Mouse (Mus musculus) ES-Bruce4 (cell line): ENCODE measurements around the gene Cdh4. TPM values are rescaled to one million over a fixed set of nuclear protein-coding genes. Genes with fewer than 3 reads are reported as not detected.

Source experiments
- H3K27ac ChIP-seq: 2 replicates; pipeline ENCODE4 v1.5.1; 2012; ENCODE audit warnings: low read length, inconsistent platforms; ENCODE audit not compliant: insufficient read depth
- H3K27me3 ChIP-seq: 2 replicates; pipeline ENCODE4 v1.6.1; 2012; ENCODE audit warnings: mild to moderate bottlenecking, low read length, inconsistent platforms; ENCODE audit not compliant: control insufficient read depth, poor library complexity, insufficient read depth, severe bottlenecking
- H3K36me3 ChIP-seq: 2 replicates; pipeline ENCODE4 v1.6.1; 2012; ENCODE audit warnings: inconsistent platforms, mild to moderate bottlenecking, low read length, moderate library complexity; ENCODE audit not compliant: control insufficient read depth, poor library complexity, insufficient read depth, severe bottlenecking
- H3K4me1 ChIP-seq: one replicate; pipeline ENCODE4 v1.8.1; 2011; ENCODE audit warnings: low read length; ENCODE audit not compliant: control insufficient read depth, insufficient read depth
- H3K4me3 ChIP-seq: 2 replicates; pipeline ENCODE4 v1.5.1; 2011; ENCODE audit warnings: low read depth, mild to moderate bottlenecking, low read length
- H3K9ac ChIP-seq: 2 replicates; pipeline ENCODE4 v1.6.1; 2012; ENCODE audit warnings: low read depth, mild to moderate bottlenecking, inconsistent platforms; ENCODE audit not compliant: poor library complexity, severe bottlenecking
- H3K9me3 ChIP-seq: replicated peaks from 2 replicates; pipeline ENCODE4 v1.6.1; 2012; ENCODE audit warnings: mild to moderate bottlenecking, low read length, inconsistent platforms; ENCODE audit not compliant: control insufficient read depth, poor library complexity, insufficient read depth, severe bottlenecking
- CTCF ChIP-seq: IDR thresholded peaks from one replicate; pipeline ENCODE4 v1.8.1; 2011; ENCODE audit warnings: low read depth, low read length
- EP300 ChIP-seq: IDR thresholded peaks from 2 replicates; pipeline ENCODE4 v1.6.1; 2011; ENCODE audit warnings: low read depth, low read length; ENCODE audit not compliant: insufficient read depth
- POLR2A ChIP-seq: IDR thresholded peaks from one replicate; pipeline ENCODE4 v1.8.1; 2011; ENCODE audit warnings: low read length; ENCODE audit not compliant: insufficient read depth
- polyA plus RNA-seq: library from polyadenylated mRNA; stranded (reverse); fragments of >200 nt; gene quantifications from 2 replicates; pipeline ENCODE4 v1.2.4, GENCODE M21; 2011; ENCODE audit warnings: low read depth; ENCODE audit not compliant: missing spikeins, insufficient read depth, insufficient read length

The Cdh4 gene
- polyA plus RNA-seq, 1 experiment: 1.4 TPM

- Histone ChIP-seq H3K4me3 (no peak overlapping the region), H3K36me3 (no peaks in the 10 kb centered on the region), H3K27me3 (no peaks in the 10 kb centered on the region), H3K9ac (no peak overlapping the region), H3K4me1 (no peaks in the 10 kb centered on the region), H3K9me3 (no peaks in the 10 kb centered on the region), H3K27ac (no peak overlapping the region)
- no peak for TF ChIP-seq CTCF
- TF ChIP-seq EP300: no peak
- no peak for TF ChIP-seq POLR2A
Observed at GRCm38 (mm10) chr2:179884561-179884960, 442.3 kb downstream of the Cdh4 start.

- H3K4me1 ChIP-seq: no peaks in the 10 kb centered on the region
- H3K27ac ChIP-seq: no peak overlapping the region
- no peak overlapping the region for H3K9ac ChIP-seq
- H3K27me3 ChIP-seq: no peaks in the 10 kb centered on the region
- no peaks in the 10 kb centered on the region for H3K36me3 ChIP-seq
- TF ChIP-seq EP300: no peak
- TF ChIP-seq CTCF: no peak
- TF ChIP-seq POLR2A: no peak
- no peaks in the 10 kb centered on the region for H3K9me3 ChIP-seq
- no peak overlapping the region for H3K4me3 ChIP-seq
Observed at GRCm38 (mm10) chr2:179891048-179891447, 448.8 kb downstream of the Cdh4 start.

GRCm38 (mm10) chr2:179896949-179897348, 454.7 kb downstream of the Cdh4 start:
- no peak overlapping the region for H3K27ac ChIP-seq
- H3K36me3 ChIP-seq: no peaks in the 10 kb centered on the region
- no peak overlapping the region for H3K4me3 ChIP-seq
- H3K4me1 ChIP-seq: no peaks in the 10 kb centered on the region
- H3K9me3 ChIP-seq: no peaks in the 10 kb centered on the region
- TF ChIP-seq CTCF: no peak
- no peak for TF ChIP-seq POLR2A
- TF ChIP-seq EP300: no peak
- no peak overlapping the region for H3K9ac ChIP-seq
- H3K27me3 ChIP-seq: no peaks in the 10 kb centered on the region

GRCm38 (mm10) chr2:179912911-179913310, 470.7 kb downstream of the Cdh4 start:
- no peak overlapping the region for H3K4me3 ChIP-seq
- no peaks in the 10 kb centered on the region for H3K27me3 ChIP-seq
- no peak overlapping the region for H3K27ac ChIP-seq
- H3K9ac ChIP-seq: no peak overlapping the region
- 0 out of 2 replicates have a peak, but pooled peaks cover 6% of the 10 kb centered on the region for H3K36me3 ChIP-seq
- H3K4me1 ChIP-seq: no peaks in the 10 kb centered on the region
- TF ChIP-seq POLR2A (no peak), EP300 (no peak), CTCF (no peak)
- no peaks in the 10 kb centered on the region for H3K9me3 ChIP-seq

GRCm38 (mm10) chr2:179913349-179913748, 471.1 kb downstream of the Cdh4 start:
- no peaks in the 10 kb centered on the region for H3K9me3 ChIP-seq
- 0 out of 2 replicates have a peak, but pooled peaks cover 6% of the 10 kb centered on the region for H3K36me3 ChIP-seq
- no peak overlapping the region for H3K9ac ChIP-seq
- H3K27ac ChIP-seq: no peak overlapping the region
- no peaks in the 10 kb centered on the region for H3K27me3 ChIP-seq
- TF ChIP-seq POLR2A: no peak
- no peak for TF ChIP-seq EP300
- no peak for TF ChIP-seq CTCF
- H3K4me3 ChIP-seq: no peak overlapping the region
- H3K4me1 ChIP-seq: no peaks in the 10 kb centered on the region

GRCm38 (mm10) chr2:179914246-179914645, 472.0 kb downstream of the Cdh4 start:
- peak; percentile 5 for TF ChIP-seq CTCF
- no peak for TF ChIP-seq EP300
- no peak for TF ChIP-seq POLR2A
- H3K9me3 ChIP-seq: no peaks in the 10 kb centered on the region
- 0 out of 2 replicates have a peak, but pooled peaks cover 6% of the 10 kb centered on the region for H3K36me3 ChIP-seq
- no peaks in the 10 kb centered on the region for H3K4me1 ChIP-seq
- H3K27me3 ChIP-seq: no peaks in the 10 kb centered on the region
- H3K9ac ChIP-seq: no peak overlapping the region
- no peak overlapping the region for H3K4me3 ChIP-seq
- H3K27ac ChIP-seq: no peak overlapping the region
